Mouse (Mus musculus): ENCODE data around the gene Gm20425. TPM values are rescaled to one million over a fixed set of nuclear protein-coding genes. Genes with fewer than 3 reads are reported as not detected.

Gm20425 gene
- polyA plus RNA-seq, 1 experiment from 2014 or later: 3.5 TPM

GRCm38 (mm10) chr9:103153286-103153685 lies 76.8 kb downstream of the Gm20425 start:
- no peaks in the 10 kb centered on the region for H3K27me3 ChIP-seq
- H3K9me3 ChIP-seq (replicated peaks): no peaks in the 10 kb centered on the region
- WGBS (ENCODE audit: insufficient replicate concordance): 61% methylated on average over 5 of the region's 5 CpGs
- H3K4me3 ChIP-seq (replicated peaks): no peak overlapping the region
- no peaks in the 10 kb centered on the region for H3K36me3 ChIP-seq
- ATAC-seq (ENCODE audit: low read depth): no peak
- H3K4me1 ChIP-seq (replicated peaks): no peaks in the 10 kb centered on the region
- no peak overlapping the region for H3K9ac ChIP-seq
- no peak overlapping the region for H3K27ac ChIP-seq
- DNase-seq: no peak
- H3K4me2 ChIP-seq: no peak overlapping the region

- 48% methylated on average over 12 of the region's 12 CpGs for WGBS (ENCODE audit: insufficient replicate concordance)
- H3K4me2 ChIP-seq: no peak overlapping the region
- ATAC-seq (ENCODE audit: low read depth): no peak
These were observed 80.9 kb downstream of the Gm20425 start for GRCm38 (mm10) chr9:103149074-103149799.

GRCm38 (mm10) chr9:103147103-103147502 lies 83.0 kb downstream of the Gm20425 start:
- no peaks in the 10 kb centered on the region for H3K36me3 ChIP-seq
- ATAC-seq (ENCODE audit: low read depth): no peak
- no peaks in the 10 kb centered on the region for H3K9me3 ChIP-seq (replicated peaks)
- H3K9ac ChIP-seq: no peak overlapping the region
- H3K4me2 ChIP-seq: no peak overlapping the region
- H3K27ac ChIP-seq: no peak overlapping the region
- DNase-seq: no peak
- no peak overlapping the region for H3K4me3 ChIP-seq (replicated peaks)
- no peaks in the 10 kb centered on the region for H3K27me3 ChIP-seq
- no peaks in the 10 kb centered on the region for H3K4me1 ChIP-seq (replicated peaks)
- 71% methylated on average over 13 of the region's 13 CpGs for WGBS (ENCODE audit: insufficient replicate concordance)

More at GRCm38 (mm10) chr9:103149074-103149799, 80.9 kb downstream of the Gm20425 start:
- Histone ChIP-seq H3K4me3 (replicated peaks) (no peak overlapping the region), H3K36me3 (no peaks in the 10 kb centered on the region), H3K27ac (no peak overlapping the region), H3K9me3 (replicated peaks) (no peaks in the 10 kb centered on the region), H3K27me3 (no peaks in the 10 kb centered on the region), H3K4me1 (replicated peaks) (no peaks in the 10 kb centered on the region), H3K9ac (no peak overlapping the region)
- no peak for DNase-seq

- ATAC-seq (ENCODE audit: low read depth) (no peak), DNase-seq (no peak)
- H3K9me3 ChIP-seq (replicated peaks): no peaks in the 10 kb centered on the region
- no peak overlapping the region for H3K27ac ChIP-seq
- H3K9ac ChIP-seq: no peak overlapping the region
- no peak overlapping the region for H3K4me3 ChIP-seq (replicated peaks)
- no peak overlapping the region for H3K4me2 ChIP-seq
- no peaks in the 10 kb centered on the region for H3K36me3 ChIP-seq
- H3K4me1 ChIP-seq (replicated peaks): no peaks in the 10 kb centered on the region
- WGBS (ENCODE audit: insufficient replicate concordance): 53% methylated on average over 9 of the region's 9 CpGs
- no peaks in the 10 kb centered on the region for H3K27me3 ChIP-seq
These were observed 83.4 kb downstream of the Gm20425 start for GRCm38 (mm10) chr9:103146703-103147102.

- Histone ChIP-seq H3K27ac (no peak overlapping the region), H3K4me3 (replicated peaks) (no peak overlapping the region), H3K4me1 (replicated peaks) (no peaks in the 10 kb centered on the region), H3K27me3 (no peaks in the 10 kb centered on the region), H3K4me2 (no peak overlapping the region), H3K9me3 (replicated peaks) (no peaks in the 10 kb centered on the region), H3K9ac (no peak overlapping the region), H3K36me3 (no peaks in the 10 kb centered on the region)
- 68% methylated on average over 10 of the region's 10 CpGs for WGBS (ENCODE audit: insufficient replicate concordance)
- ATAC-seq (ENCODE audit: low read depth): no peak
- DNase-seq: no peak
These were observed 83.8 kb downstream of the Gm20425 start for GRCm38 (mm10) chr9:103146257-103146656.

GRCm38 (mm10) chr9:103145351-103145750 lies 84.8 kb downstream of the Gm20425 start:
- no peak for DNase-seq
- 60% methylated on average over 5 of the region's 5 CpGs for WGBS (ENCODE audit: insufficient replicate concordance)
- no peak for ATAC-seq (ENCODE audit: low read depth)
- Histone ChIP-seq H3K9me3 (replicated peaks) (no peaks in the 10 kb centered on the region), H3K9ac (no peak overlapping the region), H3K4me1 (replicated peaks) (no peaks in the 10 kb centered on the region), H3K4me2 (no peak overlapping the region), H3K4me3 (replicated peaks) (no peak overlapping the region), H3K27me3 (no peaks in the 10 kb centered on the region), H3K36me3 (no peaks in the 10 kb centered on the region), H3K27ac (no peak overlapping the region)

GRCm38 (mm10) chr9:103143881-103144280 lies 86.2 kb downstream of the Gm20425 start:
- Histone ChIP-seq H3K4me1 (replicated peaks) (no peaks in the 10 kb centered on the region), H3K4me3 (replicated peaks) (no peak overlapping the region), H3K9me3 (replicated peaks) (no peaks in the 10 kb centered on the region), H3K27ac (no peak overlapping the region), H3K9ac (no peak overlapping the region), H3K36me3 (no peaks in the 10 kb centered on the region), H3K4me2 (no peak overlapping the region), H3K27me3 (no peaks in the 10 kb centered on the region)
- WGBS (ENCODE audit: insufficient replicate concordance): 53% methylated on average over 4 of the region's 4 CpGs
- no peak for ATAC-seq (ENCODE audit: low read depth)
- DNase-seq: no peak

- no peaks in the 10 kb centered on the region for H3K36me3 ChIP-seq
- ATAC-seq (ENCODE audit: low read depth): no peak
- no peak overlapping the region for H3K9ac ChIP-seq
- no peak overlapping the region for H3K4me2 ChIP-seq
- WGBS (ENCODE audit: insufficient replicate concordance): 87% methylated on average over 7 of the region's 7 CpGs
- H3K4me3 ChIP-seq (replicated peaks): no peak overlapping the region
- H3K4me1 ChIP-seq (replicated peaks): no peaks in the 10 kb centered on the region
- no peak for DNase-seq
- no peak overlapping the region for H3K27ac ChIP-seq
- H3K27me3 ChIP-seq: no peaks in the 10 kb centered on the region
- no peaks in the 10 kb centered on the region for H3K9me3 ChIP-seq (replicated peaks)
These were observed 88.8 kb downstream of the Gm20425 start for GRCm38 (mm10) chr9:103141266-103141665.

- no peak overlapping the region for H3K27ac ChIP-seq
- no peaks in the 10 kb centered on the region for H3K9me3 ChIP-seq (replicated peaks)
- ATAC-seq (ENCODE audit: low read depth): no peak
- WGBS (ENCODE audit: insufficient replicate concordance): 69% methylated on average over 6 of the region's 6 CpGs
- H3K4me3 ChIP-seq (replicated peaks): no peak overlapping the region
- no peaks in the 10 kb centered on the region for H3K36me3 ChIP-seq
- no peak overlapping the region for H3K4me2 ChIP-seq
- H3K9ac ChIP-seq: no peak overlapping the region
- no peaks in the 10 kb centered on the region for H3K27me3 ChIP-seq
- no peak for DNase-seq
- no peaks in the 10 kb centered on the region for H3K4me1 ChIP-seq (replicated peaks)
These were observed 89.7 kb downstream of the Gm20425 start for GRCm38 (mm10) chr9:103140384-103140783.

Other genes with a start within 250 kb of the Gm20425 start
- gene Slco2a1, start 241.6 kb downstream of the Gm20425 start, polyA plus RNA-seq (2015; fragmentation: Nextera tagmentation; extraction: Ambion mirVana): 1.5 and 2.4 TPM in 2 replicates
- 0.12 and 0.18 TPM in 2 replicates for gene Rab6b, start 118.5 kb downstream of the Gm20425 start, polyA plus RNA-seq (2015; fragmentation: Nextera tagmentation; extraction: Ambion mirVana)
- gene Srprb, start 28.2 kb downstream of the Gm20425 start, polyA plus RNA-seq (2015; fragmentation: Nextera tagmentation; extraction: Ambion mirVana): 23.1 and 23.5 TPM in 2 replicates
- 3,275 and 3,335 TPM in 2 replicates for gene Trf, start 137 bp upstream of the Gm20425 start, polyA plus RNA-seq (2015; fragmentation: Nextera tagmentation; extraction: Ambion mirVana)
- gene 1300017J02Rik, start 74.8 kb upstream of the Gm20425 start, polyA plus RNA-seq (2015; fragmentation: Nextera tagmentation; extraction: Ambion mirVana): 40.7 and 41.2 TPM in 2 replicates
- gene Topbp1, start 74.9 kb upstream of the Gm20425 start, polyA plus RNA-seq (2015; fragmentation: Nextera tagmentation; extraction: Ambion mirVana): 44.7 and 52.7 TPM in 2 replicates
- gene Cdv3, start 135.5 kb upstream of the Gm20425 start, polyA plus RNA-seq (2015; fragmentation: Nextera tagmentation; extraction: Ambion mirVana): 60.4 and 75.0 TPM in 2 replicates